Mouse (Mus musculus) C2C12 (cell line): ENCODE measurements at regions not wholly inside any gene's neighbourhood (a gene's known extent, or its start where the extent isn't known, plus 50 kb on each side); places are given as distances from the start of the nearest gene placed in this dataset.

Source experiments
- CTCF ChIP-seq: IDR thresholded peaks from one replicate; pipeline ENCODE4 v1.5.1; 2011; ENCODE audit not compliant: control insufficient read depth, insufficient read depth, insufficient read length
- MAX ChIP-seq: IDR thresholded peaks from one replicate; pipeline ENCODE4 v1.6.1; 2011; ENCODE audit warnings: mild to moderate bottlenecking, control low read depth
- MYOG ChIP-seq: IDR thresholded peaks from one replicate; pipeline ENCODE4 v1.6.1; 2011; ENCODE audit not compliant: control insufficient read depth, insufficient read length; ENCODE audit errors: extremely low read depth
- USF1 ChIP-seq: IDR thresholded peaks from one replicate; pipeline ENCODE4 v1.6.1; 2011; ENCODE audit warnings: low read depth, mild to moderate bottlenecking, control low read depth, moderate library complexity

- TF ChIP-seq CTCF, result no peak
- TF ChIP-seq MYOG, result no peak
- no peak for TF ChIP-seq USF1
- no peak for TF ChIP-seq MAX
These were observed 87.1 kb downstream of the Setd4 start for GRCm38 (mm10) chr16:93516793-93517192.
